Mouse (Mus musculus) lung, embryonic 14.5 days (tissue): ENCODE measurements around the gene Mcoln2. TPM values are rescaled to one million over a fixed set of nuclear protein-coding genes. Genes with fewer than 3 reads are reported as not detected.
A peak's percentile ranks its signal among the peaks of the same experiment; 100 is the strongest.

Source experiments
- ATAC-seq: fragments of 200-750 bp; cut with Nextera tagmentation; 2 replicates; pipeline ENCODE4 v1.8.0; 2017; ENCODE audit warnings: mild to moderate bottlenecking, moderate TSS enrichment, moderate library complexity; ENCODE audit not compliant: insufficient read depth
- DNase-seq: peaks from one replicate; pipeline ENCODE4 v3.0.0-alpha.2; 2015
- H3K27ac ChIP-seq: fragments of 300-500 bp; sonication (generic); 2 replicates; pipeline ENCODE4 v1.5.1; 2014; ENCODE audit warnings: low read depth, mild to moderate bottlenecking, moderate library complexity
- H3K27me3 ChIP-seq: fragments of 300-500 bp; sonication (generic); 2 replicates; pipeline ENCODE4 v1.6.1; 2014; ENCODE audit warnings: low read length, control low read depth; ENCODE audit not compliant: insufficient read depth
- H3K36me3 ChIP-seq: fragments of 300-500 bp; sonication (generic); 2 replicates; pipeline ENCODE4 v1.6.1; 2014; ENCODE audit warnings: control low read depth; ENCODE audit not compliant: insufficient read depth
- H3K4me1 ChIP-seq: fragments of 300-500 bp; sonication (generic); 2 replicates; pipeline ENCODE4 v1.6.1; 2014; ENCODE audit warnings: antibody characterized with exemption, control low read depth; ENCODE audit not compliant: insufficient read depth
- H3K4me2 ChIP-seq: fragments of 300-500 bp; sonication (generic); 2 replicates; pipeline ENCODE4 v1.6.1; 2014; ENCODE audit warnings: mild to moderate bottlenecking
- H3K4me3 ChIP-seq: fragments of 300-500 bp; sonication (generic); 2 replicates; pipeline ENCODE4 v1.5.1; 2014; ENCODE audit warnings: low read depth, low read length
- H3K9ac ChIP-seq: fragments of 300-500 bp; sonication (generic); 2 replicates; pipeline ENCODE4 v1.6.1; 2014
- H3K9me3 ChIP-seq: fragments of 300-500 bp; sonication (generic); 2 replicates; pipeline ENCODE4 v1.6.1; 2016; ENCODE audit warnings: low read depth, low read length, control low read depth
- CTCF ChIP-seq: IDR thresholded peaks from 2 replicates; pipeline ENCODE4 v1.5.1; 2016; ENCODE audit warnings: antibody characterized with exemption, low read depth
- WGBS: fragments of 180-500 bp; shearing (Covaris S2); extraction: QIAGEN DNeasy Blood & Tissue Kit; methylation state at CpG from one replicate; pipeline ENCODE4 v1.1.7; 2014; 5-methylcytosine and 5-hydroxymethylcytosine counted together
- polyA plus RNA-seq: library from polyadenylated mRNA; unstranded; fragments of >200 nt; fragmentation: Nextera tagmentation; extraction: Ambion mirVana; gene quantifications from 2 replicates; pipeline ENCODE4 v1.2.1, GENCODE M21; 2014

Gene Mcoln2
- polyA plus RNA-seq, 1 experiment from 2014 or later = 0.33 TPM

- Histone ChIP-seq H3K27ac (no peak overlapping the region), H3K9me3 (no peaks in the 10 kb centered on the region), H3K9ac (no peak overlapping the region), H3K4me1 (no peaks in the 10 kb centered on the region), H3K36me3 (no peaks in the 10 kb centered on the region), H3K4me3 (no peak overlapping the region), H3K4me2 (no peak overlapping the region), H3K27me3 (no peaks in the 10 kb centered on the region)
- 86% methylated on average over 1 of the region's 1 CpGs for WGBS
- DNase-seq (no peak), ATAC-seq (no peak)
- 0 out of 2 replicates have a peak, but pooled peaks have one; percentile 2 for TF ChIP-seq CTCF
Observed at GRCm38 (mm10) chr3:146244630-146245029, 95.0 kb downstream of the Mcoln2 start.

Other genes with a start within 250 kb of the Mcoln2 start
- 50.6 and 50.7 TPM in 2 replicates for gene Bcl10, start 227.0 kb upstream of the Mcoln2 start, polyA plus RNA-seq
- gene 2410004B18Rik, start 211.8 kb upstream of the Mcoln2 start, polyA plus RNA-seq = 50.7 and 52.7 TPM in 2 replicates
- 2.5 and 3.2 TPM in 2 replicates for gene Syde2, start 162.0 kb upstream of the Mcoln2 start, polyA plus RNA-seq
- gene Wdr63, start 41.7 kb upstream of the Mcoln2 start, polyA plus RNA-seq = 0.12 TPM in 1 of 2 replicates, not detected in the other
- 0.61 and 1.0 TPM in 2 replicates for gene Mcoln3, start 32.4 kb upstream of the Mcoln2 start, polyA plus RNA-seq
- gene Lpar3, start 71.1 kb downstream of the Mcoln2 start, polyA plus RNA-seq = 1.8 and 1.9 TPM in 2 replicates